Mouse (Mus musculus): ENCODE results near the gene Vmn2r66. TPM values are rescaled to one million over a fixed set of nuclear protein-coding genes. Genes with fewer than 3 reads are reported as not detected.

The Vmn2r66 gene
- total RNA-seq (2015) (not detected in 2 replicates), total RNA-seq (2017) (not detected in 2 replicates)

- no peak for ATAC-seq (replicated peaks; ENCODE audit: poor library complexity)
Observed at GRCm38 (mm10) chr7:85012168-85012567, at the start of gene Vmn2r66. Vmn2r66 (minus strand) TSS chr7:85012268.

- ATAC-seq (replicated peaks; ENCODE audit: poor library complexity) = no peak
Observed at GRCm38 (mm10) chr7:84996694-84997093, 15.4 kb downstream of the Vmn2r66 start.

GRCm38 (mm10) chr7:84964015-84964414 lies 48.1 kb downstream of the Vmn2r66 start, which contains the start of gene Vmn2r65:
Vmn2r65 (minus strand) TSS chr7:84964115.
- ATAC-seq (replicated peaks; ENCODE audit: poor library complexity) = no peak

Other genes starting within 250 kb of the Vmn2r66 start
- gene Olfr291, start 158.7 kb downstream of the Vmn2r66 start, total RNA-seq (2015) = not detected in 2 replicates
- not detected in 2 replicates for gene Olfr291, start 158.7 kb downstream of the Vmn2r66 start, total RNA-seq (2017)
- gene Vmn2r65, start 48.2 kb downstream of the Vmn2r66 start, total RNA-seq (2015) = not detected in 2 replicates
- not detected in 2 replicates for gene Vmn2r65, start 48.2 kb downstream of the Vmn2r66 start, total RNA-seq (2017)
- not detected in 2 replicates for gene Vmn2r67, start 143.7 kb upstream of the Vmn2r66 start, total RNA-seq (2015)
- not detected in 2 replicates for gene Vmn2r67, start 143.7 kb upstream of the Vmn2r66 start, total RNA-seq (2017)
- gene Vmn2r68, start 225.5 kb upstream of the Vmn2r66 start, total RNA-seq (2015) = not detected in 2 replicates
- not detected in 2 replicates for gene Vmn2r68, start 225.5 kb upstream of the Vmn2r66 start, total RNA-seq (2017)

Measured in megakaryocyte progenitor cell, adult 5-6 weeks (primary cell).